Mouse (Mus musculus) heart, embryonic 14.5 days (tissue): ENCODE measurements around the gene Pde1b. TPM values are rescaled to one million over a fixed set of nuclear protein-coding genes. Genes with fewer than 3 reads are reported as not detected.

Source experiments
- ATAC-seq: fragments of 200-750 bp; cut with Nextera tagmentation; 2 replicates; pipeline ENCODE4 v1.8.0; 2017; ENCODE audit warnings: low read depth, moderate TSS enrichment; ENCODE audit not compliant: insufficient number of reproducible peaks, insufficient read depth, low FRiP score
- H3K27ac ChIP-seq, 2 experiments: fragments of 200-500 bp in 1 of 2; fragments of 300-500 bp in 1 of 2; sonication (generic) in 1 of 2; replicated peaks in 1 of 2; 2 replicates each; pipeline ENCODE4 v1.5.1; 2012 to 2014; ENCODE audit warnings: low read depth in 2 of 2, low read length in 2 of 2, control low read depth in 1 of 2, mild to moderate bottlenecking in 1 of 2, mixed read lengths in 1 of 2; ENCODE audit not compliant: control insufficient read depth in 1 of 2, insufficient read depth in 1 of 2
- H3K27me3 ChIP-seq: fragments of 300-500 bp; sonication (generic); 2 replicates; pipeline ENCODE4 v1.6.1; 2014; ENCODE audit warnings: mild to moderate bottlenecking, low read length, control low read depth; ENCODE audit not compliant: control insufficient read depth, insufficient read depth
- H3K36me3 ChIP-seq: fragments of 300-500 bp; sonication (generic); 2 replicates; pipeline ENCODE4 v1.6.1; 2014; ENCODE audit warnings: mild to moderate bottlenecking, control low read depth, low read length, mixed read lengths; ENCODE audit not compliant: control insufficient read depth, insufficient read depth
- H3K4me1 ChIP-seq, 2 experiments: fragments of 200-500 bp in 1 of 2; fragments of 300-500 bp in 1 of 2; sonication (generic) in 1 of 2; 2 replicates each; pipeline ENCODE4 v1.6.1; 2012 to 2014; ENCODE audit warnings: low read length in 2 of 2, control low read depth in 1 of 2, mixed read lengths in 1 of 2; ENCODE audit not compliant: control insufficient read depth in 2 of 2, insufficient read depth in 2 of 2
- H3K4me2 ChIP-seq: fragments of 300-500 bp; sonication (generic); 2 replicates; pipeline ENCODE4 v1.6.1; 2014; ENCODE audit warnings: mild to moderate bottlenecking, low read length
- H3K4me3 ChIP-seq, 2 experiments: fragments of 200-500 bp in 1 of 2; fragments of 300-500 bp in 1 of 2; sonication (generic) in 1 of 2; 2 replicates each; pipeline ENCODE4 v1.5.1; 2012 to 2014; ENCODE audit warnings: low read length in 2 of 2, mild to moderate bottlenecking in 2 of 2, control low read depth in 1 of 2, low read depth in 1 of 2, moderate library complexity in 1 of 2; ENCODE audit not compliant: control insufficient read depth in 1 of 2, insufficient read depth in 1 of 2
- H3K9ac ChIP-seq: fragments of 300-500 bp; sonication (generic); 2 replicates; pipeline ENCODE4 v1.6.1; 2014; ENCODE audit warnings: mild to moderate bottlenecking, low read length
- H3K9me3 ChIP-seq: fragments of 300-500 bp; sonication (generic); 2 replicates; pipeline ENCODE4 v1.6.1; 2016; ENCODE audit warnings: low read length, control low read depth; ENCODE audit not compliant: control insufficient read depth
- WGBS: fragments of 180-500 bp; shearing (Covaris S2); extraction: QIAGEN DNeasy Blood & Tissue Kit; methylation state at CpG from one replicate; pipeline ENCODE4 v1.1.7; 2014; 5-methylcytosine and 5-hydroxymethylcytosine counted together
- polyA plus RNA-seq: library from polyadenylated mRNA; unstranded; fragments of >200 nt; fragmentation: Nextera tagmentation; extraction: Ambion mirVana; gene quantifications from 2 replicates; pipeline ENCODE4 v1.2.1, GENCODE M21; 2014

Gene Pde1b
- polyA plus RNA-seq, 1 experiment from 2014 or later = 3.7 TPM

DNA sequence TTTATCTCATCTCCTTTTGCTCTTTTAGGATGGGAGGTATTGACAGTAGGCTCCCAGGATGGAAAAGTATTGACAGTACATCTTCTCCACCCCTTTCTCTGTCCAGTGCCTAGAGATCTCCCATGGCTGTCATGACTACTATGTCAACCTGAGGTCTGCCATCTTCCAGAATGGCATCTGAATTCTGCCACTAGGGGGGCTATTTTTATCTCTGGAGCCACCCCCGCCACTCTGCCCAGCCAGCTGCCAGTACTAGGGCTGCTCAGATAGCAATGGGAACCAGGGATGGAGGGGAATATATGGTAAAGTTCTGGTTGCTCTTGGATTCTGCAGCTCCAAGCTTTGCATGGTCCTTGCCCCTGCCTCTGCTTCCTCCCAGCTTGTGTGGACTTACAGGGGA lies 8.8 kb downstream of the Pde1b start:
- no peaks in the 10 kb centered on the region for H3K36me3 ChIP-seq
- H3K27me3 ChIP-seq = 0 out of 2 replicates have a peak, but pooled peaks cover 3% of the 10 kb centered on the region
- ATAC-seq = no peak
- H3K4me2 ChIP-seq = no peak overlapping the region
- no peak overlapping the region for H3K9ac ChIP-seq
- WGBS = 47% methylated on average over 1 of the region's 1 CpGs
- peaks cover 13 to 14% of the 10 kb centered on the region in 2 experiments for H3K4me1 ChIP-seq
- H3K27ac ChIP-seq = no peak overlapping the region
- H3K9me3 ChIP-seq = no peaks in the 10 kb centered on the region
- no peak overlapping the region for H3K4me3 ChIP-seq

DNA sequence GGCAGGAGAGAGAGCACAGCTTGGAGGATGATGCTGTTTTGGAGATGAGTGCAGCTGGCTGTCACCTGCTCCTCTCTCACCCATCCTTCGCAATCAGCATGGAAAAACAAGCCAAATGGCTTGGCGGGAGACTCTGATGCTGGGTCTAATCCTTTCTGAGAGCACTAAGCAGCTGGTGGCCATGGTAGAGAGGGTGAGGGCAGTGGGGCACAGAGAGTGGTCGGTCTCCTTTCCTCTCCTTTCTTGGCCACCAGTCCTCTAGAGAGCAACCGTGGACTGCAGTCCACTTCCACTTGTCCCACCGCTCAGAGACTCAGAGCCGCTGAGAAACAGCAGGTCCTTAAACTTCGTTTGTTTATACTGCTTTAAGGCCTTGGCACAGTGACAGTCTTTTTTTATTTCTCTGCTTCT lies 10.8 kb downstream of the Pde1b start:
- Histone ChIP-seq H3K4me2 (peak overlapping the region; percentile 76), H3K27me3 (no peaks in the 10 kb centered on the region), H3K27ac (no peak overlapping the region), H3K4me1 (peaks cover 14 to 18% of the 10 kb centered on the region in 2 experiments), H3K9ac (no peak overlapping the region), H3K36me3 (no peaks in the 10 kb centered on the region), H3K4me3 (peak overlapping the region in 1 of 2 experiments; percentile 40; a peak in 2 of 4 replicates), H3K9me3 (no peaks in the 10 kb centered on the region)
- no peak for ATAC-seq
- WGBS = 6% methylated on average over 7 of the region's 7 CpGs

DNA sequence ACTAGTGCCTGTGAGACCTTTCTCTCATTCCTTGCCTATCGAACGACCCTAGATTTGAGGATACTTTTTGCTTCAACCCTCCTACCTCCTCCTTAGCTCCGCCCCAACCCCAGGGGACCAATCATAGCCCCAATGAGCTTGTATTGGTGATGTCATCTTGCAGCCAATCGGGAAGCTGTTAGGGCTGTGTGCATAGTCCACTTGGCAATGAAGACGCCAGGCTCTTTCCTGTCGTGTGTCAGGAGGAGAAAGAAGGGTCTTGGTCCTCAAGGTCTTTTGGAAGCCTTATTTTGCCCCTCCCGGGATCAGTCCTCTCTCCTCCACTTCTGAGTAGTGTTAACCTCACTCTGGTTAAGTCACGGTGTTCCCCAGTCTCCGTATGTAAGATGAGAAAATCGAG lies 11.3 kb downstream of the Pde1b start:
- ATAC-seq = peak; percentile 87
- H3K4me1 ChIP-seq = peaks cover 19 to 22% of the 10 kb centered on the region in 2 experiments
- H3K27ac ChIP-seq = 0 out of 4 replicates have a peak overlapping the region, but pooled peaks of 1 of the 2 experiments have one; percentile 19
- no peaks in the 10 kb centered on the region for H3K36me3 ChIP-seq
- peak overlapping the region; percentile 76 for H3K4me2 ChIP-seq
- H3K27me3 ChIP-seq = no peaks in the 10 kb centered on the region
- 2% methylated on average over 10 of the region's 10 CpGs for WGBS
- peak overlapping the region; percentile 65 for H3K9ac ChIP-seq
- no peaks in the 10 kb centered on the region for H3K9me3 ChIP-seq
- peak overlapping the region; percentile 30 to 40 for H3K4me3 ChIP-seq

DNA sequence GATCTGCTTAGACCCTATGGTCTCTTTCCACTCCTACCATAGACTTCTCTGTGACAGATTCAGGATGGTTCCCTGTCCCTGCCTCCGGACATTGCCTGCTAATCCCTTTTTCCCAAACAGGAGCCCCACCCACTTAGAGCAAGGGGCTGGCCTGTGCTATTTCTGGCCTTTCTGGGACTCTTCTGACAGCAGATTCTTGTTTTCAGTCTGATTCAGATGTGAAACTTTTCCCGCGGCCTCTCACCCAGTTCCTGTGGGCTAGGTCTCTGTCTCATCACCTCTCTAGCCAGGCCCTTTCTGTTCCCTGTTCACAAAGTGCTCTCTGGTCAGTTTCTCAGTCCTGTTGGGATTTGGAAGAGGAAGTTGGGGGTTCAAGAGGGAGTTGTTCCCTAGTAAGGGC lies 12.1 kb downstream of the Pde1b start:
- peak overlapping the region; percentile 40 to 62 for H3K27ac ChIP-seq
- 10% methylated on average over 3 of the region's 3 CpGs for WGBS
- no peaks in the 10 kb centered on the region for H3K9me3 ChIP-seq
- peak overlapping the region; percentile 65 for H3K9ac ChIP-seq
- no peaks in the 10 kb centered on the region for H3K36me3 ChIP-seq
- no peaks in the 10 kb centered on the region for H3K27me3 ChIP-seq
- peak overlapping the region in 1 of 2 experiments; percentile 40; a peak in 2 of 4 replicates for H3K4me3 ChIP-seq
- peaks cover 22% of the 10 kb centered on the region in 2 experiments for H3K4me1 ChIP-seq
- peak overlapping the region; percentile 76 for H3K4me2 ChIP-seq
- 0 out of 2 replicates have a peak, but pooled peaks have one; percentile 37 for ATAC-seq

DNA sequence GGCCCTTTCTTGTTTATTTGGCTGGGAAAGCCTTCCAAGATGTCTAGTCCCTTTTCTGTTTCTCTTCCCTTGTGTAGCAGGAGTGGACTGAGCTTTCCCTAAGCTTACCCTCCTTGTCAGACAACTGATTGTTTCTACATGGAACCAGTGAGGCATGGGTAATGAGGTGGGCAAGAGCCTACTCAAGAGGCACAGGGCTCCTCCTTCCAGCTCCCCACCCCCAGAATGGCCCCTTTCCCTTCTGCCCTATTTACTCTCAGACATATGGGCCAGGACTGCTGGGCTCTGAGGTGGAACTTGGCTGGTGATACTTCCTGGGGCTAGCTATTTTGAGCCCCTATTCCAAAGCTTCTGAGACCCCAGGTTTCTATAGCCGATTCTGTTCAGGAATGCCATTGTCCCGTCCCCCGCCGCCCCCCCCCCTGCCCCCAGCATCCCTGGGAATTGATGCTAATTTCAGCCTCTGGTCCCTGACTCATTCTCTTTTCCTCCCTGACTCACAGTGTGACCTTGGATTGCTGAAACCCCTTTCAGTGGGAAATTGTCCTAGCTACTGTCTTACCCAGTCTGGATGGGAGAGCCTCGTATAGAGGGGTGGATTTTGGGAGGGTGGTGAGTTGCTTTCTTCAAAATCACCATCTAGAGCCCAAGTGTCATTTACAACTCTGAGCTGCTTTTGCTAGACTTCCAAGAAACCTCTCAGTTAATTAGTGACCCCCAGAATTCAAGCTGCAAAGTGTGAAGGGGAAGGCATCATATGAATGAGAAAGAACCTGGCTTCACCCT lies 16.0 kb downstream of the Pde1b start:
- 0 out of 2 replicates have a peak overlapping the region, but pooled peaks have one; percentile 21 for H3K9ac ChIP-seq
- H3K27ac ChIP-seq = peak overlapping the region; percentile 24 to 52; a peak in 1 of 4 replicates
- ATAC-seq = no peak
- H3K36me3 ChIP-seq = no peaks in the 10 kb centered on the region
- no peaks in the 10 kb centered on the region for H3K27me3 ChIP-seq
- no peak overlapping the region for H3K4me2 ChIP-seq
- peaks cover 19% of the 10 kb centered on the region in 2 experiments for H3K4me1 ChIP-seq
- no peaks in the 10 kb centered on the region for H3K9me3 ChIP-seq
- no peak overlapping the region for H3K4me3 ChIP-seq
- WGBS = 7% methylated on average over 5 of the region's 5 CpGs

GRCm38 (mm10) chr15:103519386-103520378 lies 16.8 kb downstream of the Pde1b start:
- 0 out of 2 replicates have a peak overlapping the region, but pooled peaks have one; percentile 21 for H3K9ac ChIP-seq
- ATAC-seq = no peak
- H3K27ac ChIP-seq = 0 out of 4 replicates have a peak overlapping the region, but pooled peaks of 1 of the 2 experiments have one; percentile 24
- no peak overlapping the region for H3K4me3 ChIP-seq
- H3K36me3 ChIP-seq = no peaks in the 10 kb centered on the region
- H3K27me3 ChIP-seq = no peaks in the 10 kb centered on the region
- peaks cover 16 to 17% of the 10 kb centered on the region in 2 experiments for H3K4me1 ChIP-seq
- WGBS = 27% methylated on average over 4 of the region's 4 CpGs
- no peaks in the 10 kb centered on the region for H3K9me3 ChIP-seq
- no peak overlapping the region for H3K4me2 ChIP-seq

DNA sequence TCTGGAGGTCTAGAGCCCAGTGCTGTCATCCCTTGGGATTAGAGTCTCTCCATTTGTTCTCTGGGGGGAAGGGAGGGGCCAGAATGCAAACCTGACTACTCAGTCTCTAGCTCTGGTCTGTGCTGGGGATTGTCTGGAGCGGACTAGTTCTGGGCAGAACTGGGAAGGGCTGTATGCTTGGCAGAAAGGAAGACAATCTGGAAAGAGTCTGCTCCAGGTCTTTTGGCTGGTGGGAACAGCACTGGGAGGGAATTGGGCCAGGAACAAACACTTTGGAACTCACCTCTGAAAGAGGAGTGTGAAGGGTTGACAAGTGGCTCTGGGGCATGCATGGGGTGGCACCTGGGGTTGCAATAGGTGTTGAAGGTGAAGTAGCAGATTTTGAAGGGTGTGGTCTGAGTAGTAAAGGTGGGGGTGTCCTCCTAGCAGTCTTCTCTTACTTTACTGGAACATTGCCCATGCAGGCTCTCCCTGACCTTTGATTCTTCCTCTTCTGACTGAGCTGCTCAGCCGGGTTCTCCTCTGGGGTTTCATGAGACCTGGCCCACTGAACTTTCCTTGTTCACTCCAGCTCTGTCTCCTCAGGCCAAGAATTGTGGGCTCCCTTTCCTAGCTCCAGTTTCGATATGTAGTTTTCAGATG lies 19.7 kb downstream of the Pde1b start:
- peaks cover 9 to 10% of the 10 kb centered on the region in 2 experiments for H3K4me1 ChIP-seq
- no peak overlapping the region for H3K4me2 ChIP-seq
- H3K27ac ChIP-seq = no peak overlapping the region
- no peaks in the 10 kb centered on the region for H3K27me3 ChIP-seq
- peaks cover 3% of the 10 kb centered on the region; the same call in 1 of the 2 replicates for H3K36me3 ChIP-seq
- no peak overlapping the region for H3K4me3 ChIP-seq
- H3K9ac ChIP-seq = no peak overlapping the region
- ATAC-seq = no peak
- WGBS = 68% methylated on average over 3 of the region's 3 CpGs
- H3K9me3 ChIP-seq = no peaks in the 10 kb centered on the region
